Mouse (Mus musculus): ENCODE results near the gene Mbtps2. TPM values are rescaled to one million over a fixed set of nuclear protein-coding genes. Genes with fewer than 3 reads are reported as not detected.

The Mbtps2 gene
- polyA plus RNA-seq (2014; fragmentation: Illumina TruSeq; extraction: RNeasy Lipid Tissue Mini Kit (QIAGEN cat#74804); ENCODE audit: low read depth, low replicate concordance): 8.0 TPM

GRCm38 (mm10) chrX:157598186-157598996 lies at the start of gene Mbtps2:
Mbtps2 (minus strand) TSS chrX:157598715.

GRCm38 (mm10) chrX:157568840-157569239 lies 29.7 kb downstream of the Mbtps2 start, which contains the start of gene Yy2:
Yy2 (minus strand) TSS chrX:157568985.

GRCm38 (mm10) chrX:157491944-157492726 lies 106.4 kb downstream of the Mbtps2 start, which contains the start of gene Sms:
Sms (minus strand) TSS chrX:157492287.

Other genes with a start within 250 kb of the Mbtps2 start
- gene Phex, start 183.4 kb downstream of the Mbtps2 start, polyA plus RNA-seq (2014; fragmentation: Illumina TruSeq; extraction: RNeasy Lipid Tissue Mini Kit (QIAGEN cat#74804); ENCODE audit: low read depth, low replicate concordance): 0.05 TPM
- gene Sms, start 106.4 kb downstream of the Mbtps2 start, polyA plus RNA-seq (2014; fragmentation: Illumina TruSeq; extraction: RNeasy Lipid Tissue Mini Kit (QIAGEN cat#74804); ENCODE audit: low read depth, low replicate concordance): 9.7 TPM
- 1.4 TPM for gene Yy2, start 29.7 kb downstream of the Mbtps2 start, polyA plus RNA-seq (2014; fragmentation: Illumina TruSeq; extraction: RNeasy Lipid Tissue Mini Kit (QIAGEN cat#74804); ENCODE audit: low read depth, low replicate concordance)
- gene Smpx, start 100.2 kb upstream of the Mbtps2 start, polyA plus RNA-seq (2014; fragmentation: Illumina TruSeq; extraction: RNeasy Lipid Tissue Mini Kit (QIAGEN cat#74804); ENCODE audit: low read depth, low replicate concordance): 0.50 TPM
- gene Klhl34, start 219.7 kb upstream of the Mbtps2 start, polyA plus RNA-seq (2014; fragmentation: Illumina TruSeq; extraction: RNeasy Lipid Tissue Mini Kit (QIAGEN cat#74804); ENCODE audit: low read depth, low replicate concordance): not detected